Mouse (Mus musculus): ENCODE measurements around the gene Rasal1.

Gene Rasal1

DNA sequence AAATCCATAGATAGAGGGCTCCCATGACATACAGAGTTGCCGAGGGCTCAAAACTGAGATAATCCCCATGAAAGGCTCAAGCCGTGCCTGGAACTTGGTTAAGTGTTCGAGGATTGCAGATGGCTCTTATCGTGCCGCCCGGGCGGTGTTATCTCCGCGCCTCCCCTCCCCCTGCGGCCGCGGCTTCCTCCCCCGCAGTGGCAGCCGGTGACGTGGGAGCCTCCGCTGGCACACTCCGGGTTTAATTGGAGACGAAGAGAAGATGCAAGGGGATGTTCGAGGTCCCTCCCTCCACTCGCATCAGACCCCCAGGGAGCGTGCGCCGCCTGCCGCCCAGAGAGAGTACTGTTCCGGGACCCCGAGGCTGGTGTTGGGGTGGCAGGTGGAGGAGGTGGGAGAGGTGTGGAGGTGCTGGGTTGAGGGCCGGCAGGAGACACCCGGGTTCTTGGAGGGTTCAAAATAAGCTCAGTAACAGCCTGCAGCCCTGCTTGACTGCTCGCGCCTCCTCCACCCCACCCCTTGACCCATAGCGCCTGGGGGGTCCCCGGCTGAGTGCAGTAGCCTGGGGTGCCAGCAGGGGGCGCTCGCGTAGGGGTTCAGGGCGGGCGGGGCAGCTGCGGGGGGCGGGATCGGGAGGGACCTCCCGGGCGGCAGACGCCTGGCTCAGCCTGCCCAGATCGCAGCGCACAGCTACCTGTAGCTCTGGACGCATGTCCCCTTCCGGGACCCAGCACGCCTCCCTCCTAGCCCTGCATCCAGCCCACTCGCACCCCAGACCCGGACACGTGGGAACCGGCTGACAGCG is at the start of gene Rasal1:
Gene Rasal1, plus strand, starts transcription at position 244 of the 805 bp plus-strand sequence.
- peak; percentile 67 for DNase-seq (ENCODE audit: low spot score)

DNA sequence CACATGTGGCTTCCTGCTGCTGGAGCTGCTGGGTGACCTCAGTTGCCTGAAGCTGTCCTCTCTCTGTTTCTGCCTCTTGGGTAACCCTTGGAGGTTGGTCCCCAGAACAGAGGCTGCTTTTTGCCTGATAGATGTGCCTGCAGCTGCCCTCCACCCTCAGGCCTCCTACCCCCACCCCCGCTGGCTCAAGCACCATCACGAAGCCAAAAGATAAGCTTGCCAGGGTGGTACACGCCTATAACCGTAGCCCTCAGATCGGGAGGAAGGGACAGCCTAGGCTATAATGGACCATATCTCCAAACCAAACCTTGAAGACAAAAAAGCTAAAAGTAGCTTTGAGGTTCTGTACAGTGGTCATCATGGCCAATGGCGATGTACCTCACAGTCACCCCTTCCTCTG is 49.0 kb upstream of the Rasal1 start:
- no peak for DNase-seq (ENCODE audit: low spot score)

DNA sequence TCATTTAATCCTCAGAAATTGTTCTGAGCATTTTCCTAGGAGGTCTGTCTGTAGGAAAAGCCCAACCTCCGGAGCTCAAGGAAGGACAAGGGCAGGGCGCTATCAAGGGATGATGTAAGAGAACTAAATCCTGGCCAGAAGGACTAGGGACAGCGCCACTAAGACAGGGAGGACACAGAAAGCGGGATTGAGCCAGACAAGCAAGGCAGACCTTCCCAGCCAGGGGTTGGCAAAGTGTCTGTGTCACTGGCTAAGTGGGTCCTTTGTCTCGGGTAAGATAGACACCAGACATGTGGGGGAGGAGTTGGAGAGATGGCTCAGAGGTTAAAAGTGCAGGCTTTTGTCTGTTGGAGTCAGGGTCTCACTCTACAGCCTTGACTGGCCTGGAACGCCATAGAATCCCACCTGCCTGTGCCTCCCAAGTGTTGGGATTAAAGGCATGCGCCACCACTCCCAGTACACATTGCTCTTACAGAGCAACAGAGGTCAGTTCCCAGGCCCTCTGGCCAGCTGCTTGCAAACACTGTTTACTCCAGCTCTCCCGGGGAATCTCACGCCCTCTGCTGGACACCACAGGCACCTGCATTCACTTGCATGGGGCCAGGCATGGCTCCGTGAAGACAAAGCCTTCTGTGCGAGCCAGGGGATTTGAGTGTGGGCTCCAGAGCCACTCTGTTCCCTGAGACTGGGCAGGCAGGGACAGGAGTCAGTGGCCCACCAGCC is 47.5 kb upstream of the Rasal1 start:
- no peak for DNase-seq (ENCODE audit: low spot score)

DNA sequence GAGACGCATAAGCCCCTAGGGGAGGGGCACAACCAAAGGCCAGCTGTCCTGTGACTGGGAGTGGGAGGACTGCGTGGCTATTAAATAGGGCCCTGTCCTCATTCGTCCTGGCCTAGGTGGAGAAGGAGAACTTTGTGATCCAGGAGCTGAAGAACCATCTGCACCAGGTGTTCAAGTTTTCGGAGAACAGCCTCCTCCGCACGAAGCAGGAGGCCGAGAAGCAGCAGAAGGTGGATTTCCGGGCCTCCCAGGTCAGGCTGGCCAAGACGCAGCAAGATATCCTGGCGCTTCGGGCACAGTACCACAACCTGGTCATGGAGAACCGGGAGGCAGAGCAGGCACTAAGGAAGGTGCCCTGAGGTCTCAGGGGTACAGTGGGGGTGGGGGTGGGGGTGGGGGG is 46.4 kb upstream of the Rasal1 start:
- DNase-seq (ENCODE audit: low spot score), result no peak

DNA sequence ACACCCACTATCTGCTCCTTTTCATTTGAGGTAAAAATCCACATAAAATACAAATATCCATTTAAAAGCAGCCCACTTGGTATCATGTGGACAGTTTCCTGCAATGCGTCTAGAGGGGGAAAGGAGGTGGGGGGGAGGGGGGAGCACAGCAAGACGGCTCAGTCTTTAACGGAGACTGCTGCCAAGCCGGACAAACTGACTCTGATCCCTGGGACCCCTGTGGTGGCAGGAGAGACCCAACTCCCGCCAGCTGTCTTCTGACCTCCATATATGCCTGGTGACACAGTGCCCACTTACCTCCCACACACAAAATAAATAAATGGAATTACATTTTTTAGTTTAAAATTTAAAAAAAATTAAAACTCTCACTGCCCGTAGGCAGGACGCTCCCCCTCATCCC is 45.1 kb upstream of the Rasal1 start:
- DNase-seq (ENCODE audit: low spot score), result no peak

DNA sequence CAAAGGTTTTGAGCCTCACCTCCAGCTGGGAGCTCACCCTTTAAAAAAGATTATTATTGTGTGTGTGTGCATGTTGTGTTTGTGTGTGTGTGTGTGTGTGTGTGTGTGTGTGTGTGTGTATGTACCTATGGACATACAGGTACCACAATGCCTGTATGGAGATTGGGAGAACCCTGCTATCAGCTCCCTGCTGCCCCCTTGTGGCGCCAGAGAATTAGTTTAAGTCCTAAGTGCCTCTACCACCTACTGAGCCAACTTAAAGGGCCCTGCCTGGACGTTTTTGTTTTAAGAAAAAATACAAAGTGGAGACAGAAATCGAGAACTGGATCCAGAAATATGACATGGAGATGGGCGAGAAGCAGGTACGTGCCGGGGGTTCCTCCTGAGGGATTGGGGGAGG is 43.8 kb upstream of the Rasal1 start:
- DNase-seq (ENCODE audit: low spot score), result peak; percentile 73

DNA sequence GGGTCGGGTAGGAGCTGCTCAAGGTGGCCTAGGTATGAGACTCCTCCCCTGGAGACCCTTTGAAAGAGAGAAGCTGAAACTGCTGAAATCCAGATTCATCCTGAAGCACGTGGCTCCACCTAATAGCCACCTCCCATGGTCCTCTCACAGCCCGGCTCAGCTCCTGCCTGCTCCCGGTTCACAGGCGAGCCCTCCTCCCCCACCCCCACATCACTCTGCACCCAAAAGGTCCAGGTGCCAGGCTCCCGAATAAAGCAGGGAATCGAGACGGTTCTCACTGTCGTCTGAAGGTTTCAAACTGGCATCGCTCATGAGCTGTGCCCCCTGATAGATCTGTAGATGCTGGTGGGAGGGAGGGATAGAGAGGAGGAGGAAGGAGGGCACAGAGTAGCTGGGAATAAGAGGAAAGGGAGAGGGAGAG is 43.4 kb upstream of the Rasal1 start:
- no peak for DNase-seq (ENCODE audit: low spot score)

DNA sequence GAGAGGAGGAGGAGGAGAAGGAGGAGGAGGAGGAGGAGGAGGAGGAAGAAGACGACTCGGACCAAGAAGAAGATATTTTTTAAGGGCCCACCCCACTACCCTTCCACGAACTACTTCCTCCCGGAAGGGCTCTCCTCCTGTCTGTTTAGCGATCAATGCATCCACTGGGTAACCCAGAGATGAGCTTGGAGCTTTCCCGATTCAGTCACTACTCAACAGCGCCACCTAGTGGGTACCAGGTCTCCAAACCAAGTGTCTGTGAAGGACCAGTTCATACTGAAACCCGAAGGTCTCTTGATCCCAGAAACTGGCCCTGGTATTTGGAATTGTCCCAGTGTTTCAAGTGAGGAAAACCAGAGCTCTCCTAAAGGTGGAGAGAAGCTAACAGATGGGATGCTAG is 42.9 kb upstream of the Rasal1 start:
- DNase-seq (ENCODE audit: low spot score), result peak; percentile 79

DNA sequence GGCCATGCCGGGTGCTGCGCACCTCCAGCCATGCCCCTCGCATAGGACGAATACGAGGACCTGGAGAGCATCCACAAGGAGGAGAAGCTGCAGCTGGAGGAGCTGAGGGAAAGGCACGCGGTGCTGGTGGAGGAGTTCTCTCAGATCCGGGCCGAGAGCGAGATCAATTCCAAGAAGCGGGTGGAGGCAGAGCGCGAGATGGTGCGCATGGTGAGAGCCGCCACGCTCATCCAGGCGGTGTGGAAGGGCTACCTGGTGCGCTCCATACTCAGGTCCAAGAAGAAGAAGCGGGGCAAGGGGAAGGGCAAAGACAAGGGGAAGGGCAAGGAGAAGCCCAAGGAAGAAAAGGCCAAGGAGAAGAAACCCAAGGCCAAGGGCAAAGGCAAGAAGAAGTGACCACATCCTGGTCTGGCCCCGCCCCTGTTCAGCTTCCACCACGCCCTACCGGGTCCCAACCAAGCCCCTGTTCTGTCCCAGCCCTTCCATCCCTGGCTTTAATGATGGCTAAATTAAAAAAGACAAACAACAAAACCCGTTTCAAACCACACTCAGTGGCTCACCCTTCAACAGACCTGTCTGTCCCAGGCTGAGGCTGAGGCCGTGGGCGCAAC is 41.9 kb upstream of the Rasal1 start:
- no peak for DNase-seq (ENCODE audit: low spot score)

DNA sequence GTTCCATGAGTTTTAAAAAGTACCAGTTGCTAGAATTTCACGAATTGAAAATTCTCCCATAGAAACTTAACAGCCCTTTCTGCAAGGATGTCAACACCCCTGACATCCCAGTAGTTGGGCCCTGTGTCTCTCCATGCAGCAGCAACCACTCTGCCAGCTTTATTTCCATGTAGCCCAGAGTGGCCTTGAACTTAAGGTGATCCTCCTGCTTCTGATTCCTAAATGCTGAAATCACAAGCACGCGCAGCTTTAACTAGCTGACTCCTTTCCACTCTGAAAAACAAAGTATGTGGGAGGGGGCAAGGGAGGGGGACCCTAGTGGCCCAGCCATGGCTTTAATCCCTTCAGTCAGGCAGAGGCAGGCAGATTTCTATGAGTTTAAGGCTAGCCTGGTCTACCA is 41.3 kb upstream of the Rasal1 start:
- no peak for DNase-seq (ENCODE audit: low spot score)

DNA sequence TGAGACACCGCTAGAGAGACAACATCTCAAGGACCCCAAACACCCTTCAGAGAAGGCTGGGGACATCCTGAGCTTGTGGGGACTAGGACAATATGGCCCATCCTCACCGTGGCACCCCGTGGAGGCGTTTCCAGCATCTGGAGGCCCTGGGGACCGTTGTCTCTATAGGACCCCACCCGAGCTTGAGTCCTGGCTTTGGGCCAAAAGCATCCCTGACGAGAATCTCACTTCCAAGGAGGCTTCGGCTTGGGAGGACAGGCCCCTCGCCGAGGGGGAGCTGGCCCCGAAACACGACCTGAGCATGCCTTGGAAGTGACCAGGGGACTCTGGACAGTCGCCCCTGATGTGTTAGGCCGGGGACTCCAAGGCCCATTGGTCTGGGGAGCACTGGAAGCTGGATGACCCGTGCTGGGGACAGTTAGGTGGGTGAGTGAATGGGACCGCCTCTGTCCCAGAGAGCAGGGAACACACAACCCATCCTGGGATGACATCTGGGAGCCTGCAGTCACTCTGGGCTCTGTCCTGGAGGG is 39.3 kb upstream of the Rasal1 start:
- DNase-seq (ENCODE audit: low spot score), result no peak

DNA sequence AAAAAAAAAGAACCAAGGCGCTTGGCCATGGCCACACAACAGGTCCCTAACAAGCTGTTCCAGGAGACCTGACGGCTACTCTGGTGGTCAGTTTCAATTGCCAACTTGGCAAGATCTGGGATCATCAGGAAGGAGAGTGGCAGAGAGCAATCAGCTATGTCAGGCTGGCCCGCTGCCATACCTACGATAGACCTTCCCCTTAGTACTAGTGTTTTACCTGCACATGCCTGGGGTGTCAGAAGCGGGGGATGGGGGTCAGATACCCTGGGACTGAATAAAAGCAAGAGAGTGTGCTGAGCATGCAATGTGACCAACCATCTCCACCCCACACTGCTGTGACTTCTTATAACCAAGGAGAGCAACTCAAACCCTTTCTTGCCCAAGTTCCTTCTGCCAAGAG is 37.7 kb upstream of the Rasal1 start:
- DNase-seq (ENCODE audit: low spot score), result no peak

DNA sequence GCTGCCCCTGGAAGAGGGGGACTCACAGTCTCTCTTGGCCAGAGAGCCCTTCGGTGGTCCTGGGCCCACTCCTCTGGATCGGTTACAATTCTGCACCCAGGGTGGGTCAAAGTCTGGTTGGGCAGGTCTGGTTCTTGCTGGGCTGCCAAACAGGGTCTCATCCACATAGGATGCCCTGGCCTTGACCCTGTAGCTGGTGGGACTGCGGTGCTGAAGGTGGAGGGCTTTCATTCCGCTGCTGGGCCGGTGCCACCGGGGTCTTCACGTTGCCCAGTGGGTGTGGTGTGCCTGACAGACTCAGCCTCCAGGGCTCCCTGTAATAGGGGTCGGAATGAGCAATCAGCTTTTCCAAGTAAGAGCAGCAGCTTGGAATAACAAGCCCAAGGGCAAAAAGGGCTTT is 37.2 kb upstream of the Rasal1 start:
- no peak for DNase-seq (ENCODE audit: low spot score)

DNA sequence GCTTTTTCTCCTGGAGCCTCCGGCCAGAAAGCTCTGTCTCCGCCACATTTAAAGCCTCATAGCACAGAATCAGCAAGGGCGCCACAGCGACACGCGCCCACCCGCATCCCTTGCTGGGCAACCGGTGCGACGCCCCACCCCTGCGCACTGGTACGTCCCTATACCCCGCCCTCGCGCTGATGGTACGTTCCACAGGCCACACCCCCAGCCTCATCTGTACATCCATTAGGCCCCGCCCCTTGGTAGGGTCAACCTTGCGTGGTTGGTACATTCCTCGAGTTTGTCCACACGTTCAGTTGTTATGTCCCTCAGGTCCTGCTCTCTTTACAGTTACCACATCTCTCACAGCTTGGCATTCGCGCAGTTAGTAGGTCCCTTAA is 36.2 kb upstream of the Rasal1 start, which contains the start of the genes Rita1 and Ddx54:
Gene Rita1, minus strand, starts transcription at position 148 of the 380 bp plus-strand sequence.
Gene Ddx54, plus strand, starts transcription at position 298 of the 380 bp plus-strand sequence.
- DNase-seq (ENCODE audit: low spot score), result no peak

DNA sequence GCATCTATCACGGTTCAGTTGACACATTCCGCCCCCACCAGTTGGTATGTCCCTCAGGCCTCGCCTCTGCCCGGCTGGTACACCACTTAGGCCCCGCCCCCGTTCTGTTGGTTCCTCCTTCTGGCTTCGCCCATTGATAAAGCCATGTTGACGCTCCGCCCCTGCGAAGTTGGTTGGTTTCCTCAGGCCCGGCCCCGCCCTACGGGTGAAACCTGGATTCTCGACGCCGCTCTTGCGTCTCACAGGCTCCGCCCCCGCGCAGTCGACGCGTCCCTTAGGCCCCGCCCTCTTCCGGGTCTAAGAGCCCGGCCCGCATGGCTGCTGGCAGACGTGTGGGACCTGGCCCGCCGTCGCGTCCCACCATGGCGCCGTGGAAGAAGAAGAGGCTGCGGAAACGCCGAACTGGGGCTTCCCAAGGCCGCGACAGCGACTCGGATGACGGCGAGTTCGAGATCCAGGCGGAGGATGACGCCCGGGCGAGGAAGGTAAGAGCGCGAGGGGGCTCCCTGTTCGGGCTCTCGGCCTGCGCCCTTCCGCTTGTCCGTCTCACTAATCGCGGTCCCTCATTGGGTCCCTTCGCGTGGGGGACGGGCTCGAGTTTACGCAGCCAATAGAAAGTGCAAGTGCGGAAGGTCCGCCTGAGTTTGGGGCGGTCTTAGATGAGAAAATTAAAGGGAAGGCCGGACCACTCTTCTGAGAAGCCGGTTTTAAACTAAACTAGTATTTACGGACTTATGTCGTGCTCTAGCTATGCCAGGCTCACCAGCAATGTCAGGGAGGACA is 35.6 kb upstream of the Rasal1 start:
- DNase-seq (ENCODE audit: low spot score), result peak; percentile 100

DNA sequence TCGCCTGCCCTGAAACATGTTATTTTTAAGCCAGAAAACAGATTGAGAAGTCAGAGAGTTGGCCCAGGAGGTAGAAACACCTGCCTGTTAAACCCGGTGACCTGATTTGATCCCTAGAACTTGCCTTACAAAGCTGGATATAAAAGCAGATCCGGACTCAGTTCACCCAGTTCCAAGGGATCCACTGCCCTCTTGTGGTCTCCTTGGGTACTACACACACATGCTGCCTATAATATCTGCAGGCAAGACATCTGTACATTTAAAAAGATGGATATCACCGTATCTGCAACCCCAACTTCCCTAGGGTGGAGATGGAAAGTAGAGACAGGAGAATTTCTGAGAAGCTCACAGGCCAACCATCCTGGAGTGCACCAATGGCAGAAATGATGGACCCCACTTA is 32.7 kb upstream of the Rasal1 start:
- DNase-seq (ENCODE audit: low spot score), result no peak

DNA sequence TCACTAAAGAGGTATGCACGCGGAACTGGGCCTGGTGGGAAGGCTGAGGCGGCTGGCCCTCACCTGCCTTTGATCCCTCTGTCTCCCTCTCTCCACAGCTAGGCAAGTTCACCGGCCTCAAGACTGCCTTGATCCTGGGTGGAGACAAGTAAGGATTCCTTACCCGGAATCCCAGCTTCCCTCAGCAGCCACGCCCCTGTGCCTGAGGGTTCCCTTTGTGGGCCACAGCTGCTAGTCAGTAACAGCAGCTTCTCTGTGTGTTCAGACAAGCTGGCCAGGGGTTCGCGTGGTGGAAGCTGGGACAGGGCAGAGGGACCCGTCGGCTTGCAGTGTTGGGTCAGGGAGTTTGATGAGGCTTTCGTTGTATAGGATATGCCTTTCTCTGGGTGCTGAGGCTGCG is 29.8 kb upstream of the Rasal1 start:
- no peak for DNase-seq (ENCODE audit: low spot score)

DNA sequence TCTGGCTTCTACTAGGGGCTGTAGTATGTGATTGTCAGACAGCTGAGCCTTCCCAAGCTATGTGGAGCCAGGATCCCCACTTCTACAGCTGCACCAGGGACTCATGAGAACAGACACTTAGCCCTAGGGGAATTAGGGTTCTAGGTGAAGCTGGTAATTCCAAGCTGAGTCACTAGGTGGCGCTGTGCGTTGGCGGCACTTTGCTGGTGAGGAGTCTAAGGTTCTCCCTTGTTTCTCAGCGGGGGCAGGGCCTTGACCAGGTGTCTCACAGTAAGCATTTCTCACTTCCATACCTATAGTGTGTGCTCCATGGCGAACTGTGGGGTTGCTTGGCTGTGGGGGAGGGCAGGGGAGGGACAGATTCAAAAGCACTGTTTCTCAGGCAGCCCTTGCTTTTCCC is 29.4 kb upstream of the Rasal1 start:
- DNase-seq (ENCODE audit: low spot score), result peak; percentile 66

DNA sequence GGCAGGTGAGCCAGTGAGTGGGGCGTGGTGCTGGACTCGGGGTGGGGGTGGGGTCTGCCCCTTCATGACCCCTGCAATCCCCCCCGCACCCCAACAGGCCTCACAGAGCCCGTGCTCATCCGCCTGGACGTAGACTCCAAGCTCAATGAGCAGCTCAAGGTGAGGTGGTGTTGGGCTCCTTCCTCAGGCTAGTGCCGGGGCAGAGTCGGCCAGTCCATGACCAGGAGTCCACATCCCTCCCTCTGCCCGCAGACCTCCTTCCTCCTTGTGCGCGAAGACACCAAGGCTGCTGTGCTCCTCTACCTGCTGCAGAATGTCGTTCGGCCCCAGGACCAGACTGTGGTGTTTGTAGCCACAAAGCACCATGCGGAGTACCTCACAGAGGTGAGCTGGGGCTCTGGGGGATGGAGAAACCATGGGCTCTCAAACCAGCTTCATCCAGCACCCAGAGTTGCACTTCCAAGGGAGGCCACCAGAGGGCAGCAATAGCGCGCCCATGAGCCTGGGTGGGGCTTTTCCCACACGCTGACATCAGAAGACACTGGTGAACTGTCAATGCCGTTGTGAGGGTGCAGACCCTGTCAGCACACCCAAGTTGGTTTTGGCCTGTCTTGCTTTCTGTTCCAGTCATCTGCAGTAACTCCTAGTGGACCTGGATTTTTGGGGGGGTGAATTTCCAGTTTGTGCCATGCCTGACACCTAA is 28.1 kb upstream of the Rasal1 start:
- peak; percentile 81 for DNase-seq (ENCODE audit: low spot score)

DNA sequence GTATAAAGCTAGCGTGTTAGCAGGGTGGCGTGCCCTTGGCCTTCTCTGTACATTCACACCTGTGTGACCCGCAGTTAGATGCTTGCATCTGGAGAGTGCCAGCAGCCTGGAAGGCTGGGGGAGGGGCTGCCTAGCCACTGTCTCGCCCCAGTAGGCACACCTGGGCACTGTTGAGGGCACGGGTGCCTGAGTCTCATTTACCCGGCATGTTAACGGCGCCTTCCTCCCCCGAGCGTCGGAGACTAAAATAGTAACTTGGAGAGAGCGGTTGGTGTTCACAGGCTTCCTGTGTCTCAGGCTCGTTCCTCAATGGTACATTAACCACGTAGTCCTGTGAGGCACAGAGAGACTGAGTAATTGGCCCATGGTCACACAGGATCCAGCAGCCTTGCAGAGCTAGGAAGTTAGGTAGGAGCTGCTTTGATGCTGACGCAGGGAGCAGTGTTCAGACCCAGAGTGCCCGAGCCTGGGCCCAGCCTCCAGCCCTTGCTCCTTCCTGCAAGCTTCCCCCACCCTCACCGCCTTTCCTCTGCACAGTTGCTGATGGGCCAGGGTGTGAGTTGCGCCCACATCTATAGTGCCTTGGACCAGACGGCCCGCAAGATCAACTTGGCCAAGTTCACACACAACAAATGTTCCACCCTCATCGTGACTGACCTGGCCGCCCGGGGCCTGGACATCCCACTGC is 27.4 kb upstream of the Rasal1 start:
- DNase-seq (ENCODE audit: low spot score), result peak; percentile 52

DNA sequence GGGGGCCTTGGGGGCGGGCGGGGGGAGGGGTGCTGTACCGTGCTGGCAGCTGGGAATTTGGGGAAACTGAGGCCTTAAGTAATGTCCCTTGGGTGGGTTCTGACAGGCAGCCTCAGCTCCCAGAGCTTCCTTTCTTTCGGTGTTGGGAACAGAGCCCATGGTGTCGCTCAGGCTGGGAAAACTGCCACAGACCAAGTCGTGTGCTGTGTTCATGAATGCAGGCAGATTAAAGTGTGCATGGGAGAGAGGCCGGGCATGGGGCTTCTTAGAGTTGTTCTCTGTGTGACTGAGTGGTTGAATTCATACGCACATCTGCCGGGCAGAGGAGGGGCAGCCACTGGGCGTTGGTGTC is 26.8 kb upstream of the Rasal1 start:
- DNase-seq (ENCODE audit: low spot score), result no peak
